28 mouse cellular contexts compared by ENCODE assay signal in the genomic region with DNA sequence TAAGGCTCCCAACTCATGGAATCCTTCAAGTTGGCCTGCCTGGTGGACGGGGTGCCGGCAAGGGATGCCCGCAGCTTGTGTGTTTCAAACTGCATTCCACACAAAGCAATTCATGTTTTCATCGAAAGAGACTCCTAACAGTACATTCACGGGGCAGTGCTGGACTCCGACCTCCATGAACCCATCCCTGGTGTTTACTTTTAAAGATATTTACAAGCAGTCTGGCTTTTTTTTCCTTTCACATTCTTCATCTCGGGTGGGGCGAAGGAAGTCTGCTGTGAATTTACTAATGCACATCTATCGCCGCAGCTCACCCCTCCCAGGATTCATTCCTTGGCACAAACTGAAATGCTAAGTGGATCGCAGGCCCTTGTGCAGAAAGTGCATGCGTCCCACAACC.
A peak's percentile ranks its signal among the peaks of the same experiment; 100 is the strongest.
DNase-seq lines count a peak whose midpoint lies in the region; ATAC-seq and TF ChIP-seq lines count a peak whose summit lies in the region.
"Had no signal": no experiment of that assay in that cellular context is flagged by ENCODE, and none has a peak within 500 bp of the region (broad histone marks: within the 10 kb centered on the region; RNA-seq: fewer than 3 reads in every experiment).

No protein-coding gene starts in this region.

- H3K27ac ChIP-seq in heart, postnatal 0 days (ENCODE audit: low read depth): peak overlapping the region; percentile 31
- H3K27ac ChIP-seq in lung, embryonic 15.5 days: peak overlapping the region; percentile 69
- no peak overlapping the region for H3K27ac ChIP-seq in intestine, postnatal 0 days (ENCODE audit: low read depth, low read length)
- no peak overlapping the region for H3K27ac ChIP-seq in hindbrain, embryonic 11.5 days (ENCODE audit: low read depth, low read length)
- H3K27ac ChIP-seq in midbrain, embryonic 16.5 days (ENCODE audit: low read length): no peak overlapping the region
- H3K27ac ChIP-seq: hindbrain, embryonic 13.5 days; limb, embryonic 10.5 days; limb, embryonic 15.5 days; neural tube, embryonic 15.5 days; stomach, embryonic 15.5 days had no signal

- no peak for DNase-seq in heart, postnatal 0 days (ENCODE audit: low spot score)
- DNase-seq in heart, postnatal 14 days: no peak
- DNase-seq in lung, adult 2 months: no peak
- DNase-seq in ZHBTc4 (ENCODE audit: low read depth, low spot score): peak; percentile 23
- DNase-seq in hindbrain, embryonic 11.5 days (ENCODE audit: low spot score): no peak
- DNase-seq: adrenal gland, postnatal 14 days; cerebellum, adult 11 months; cerebellum, adult 9-10 months; cerebellum, postnatal 36 days; gastrocnemius, postnatal 14 days; heart, postnatal 10 days; kidney, adult 18-20 months; kidney, postnatal 4 days; midbrain, embryonic 14.5 days; retina, postnatal 1 day; right cerebral cortex, postnatal 25 days; thymus, postnatal 14 days had no signal

- H3K4me3 ChIP-seq in heart, postnatal 0 days (ENCODE audit: low read depth, low read length): no peak overlapping the region
- no peak overlapping the region for H3K4me3 ChIP-seq in lung, embryonic 15.5 days
- no peak overlapping the region for H3K4me3 ChIP-seq in lung, adult 2 months (replicated peaks; ENCODE audit: extremely low read depth, low read depth, low read length)
- no peak overlapping the region for H3K4me3 ChIP-seq in intestine, postnatal 0 days (ENCODE audit: low read depth, low read length)
- H3K4me3 ChIP-seq in hindbrain, embryonic 11.5 days (ENCODE audit: low read depth, low read length): no peak overlapping the region
- no peak overlapping the region for H3K4me3 ChIP-seq in midbrain, embryonic 16.5 days (ENCODE audit: low read depth, low read length)
- H3K4me3 ChIP-seq: hindbrain, embryonic 13.5 days; limb, embryonic 10.5 days; limb, embryonic 15.5 days; megakaryocyte, embryonic 14.5 days; neural tube, embryonic 15.5 days; stomach, embryonic 15.5 days had no signal

- TF ChIP-seq CTCF in heart, postnatal 0 days (IDR thresholded peaks at IDR 0.05; ENCODE audit: low read depth): no peak
- no peak for TF ChIP-seq CTCF in lung, adult 2 months (IDR thresholded peaks at IDR 0.05; ENCODE audit: insufficient read depth, low read length)
- no peak for TF ChIP-seq CTCF in intestine, postnatal 0 days (IDR thresholded peaks at IDR 0.05; ENCODE audit: low read depth)

- intact Hi-C loops in heart, postnatal 14 days (cut with DNase I): no loop called here

- WGBS in heart, postnatal 0 days: 55% methylated on average over 12 of the region's 12 CpGs
- WGBS in lung, embryonic 15.5 days: 42% methylated on average over 12 of the region's 12 CpGs
- 39% methylated on average over 12 of the region's 12 CpGs for WGBS in lung, adult 2 months
- 23% methylated on average over 12 of the region's 12 CpGs for WGBS in intestine, postnatal 0 days
- 91% methylated on average over 12 of the region's 12 CpGs for WGBS in hindbrain, embryonic 11.5 days
- WGBS in midbrain, embryonic 16.5 days: 89% methylated on average over 12 of the region's 12 CpGs

- H3K9ac ChIP-seq in heart, postnatal 0 days (replicated peaks; ENCODE audit: low read depth, low read length): no peak overlapping the region
- H3K9ac ChIP-seq in lung, embryonic 15.5 days: no peak overlapping the region
- no peak overlapping the region for H3K9ac ChIP-seq in intestine, postnatal 0 days (ENCODE audit: low read depth, low read length)
- no peak overlapping the region for H3K9ac ChIP-seq in hindbrain, embryonic 11.5 days (ENCODE audit: low read depth, low read length)
- H3K9ac ChIP-seq in midbrain, embryonic 16.5 days (ENCODE audit: low read depth, low read length): no peak overlapping the region
- H3K9ac ChIP-seq: hindbrain, embryonic 13.5 days; limb, embryonic 15.5 days; neural tube, embryonic 15.5 days; stomach, embryonic 15.5 days had no signal

- no peaks in the 10 kb centered on the region for H3K9me3 ChIP-seq in heart, postnatal 0 days (replicated peaks; ENCODE audit: control insufficient read depth, low read length)
- H3K9me3 ChIP-seq in lung, embryonic 15.5 days: no peaks in the 10 kb centered on the region
- no peaks in the 10 kb centered on the region for H3K9me3 ChIP-seq in intestine, postnatal 0 days (ENCODE audit: control insufficient read depth)
- no peaks in the 10 kb centered on the region for H3K9me3 ChIP-seq in hindbrain, embryonic 11.5 days (ENCODE audit: control insufficient read depth, low read length)
- H3K9me3 ChIP-seq in midbrain, embryonic 16.5 days (replicated peaks; ENCODE audit: control insufficient read depth, low read length, poor library complexity, severe bottlenecking): no peaks in the 10 kb centered on the region
- H3K9me3 ChIP-seq: hindbrain, embryonic 13.5 days; limb, embryonic 10.5 days; limb, embryonic 15.5 days; megakaryocyte, embryonic 14.5 days; neural tube, embryonic 15.5 days; stomach, embryonic 15.5 days had no signal

- H3K4me1 ChIP-seq in heart, postnatal 0 days (ENCODE audit: control insufficient read depth, insufficient read depth): peaks cover 32% of the 10 kb centered on the region
- H3K4me1 ChIP-seq in lung, embryonic 15.5 days: peaks cover 56% of the 10 kb centered on the region
- peaks cover 10% of the 10 kb centered on the region for H3K4me1 ChIP-seq in lung, adult 2 months (ENCODE audit: control insufficient read depth, insufficient read depth, low read length)
- H3K4me1 ChIP-seq in intestine, postnatal 0 days (replicated peaks; ENCODE audit: control insufficient read depth, insufficient read depth, low read length): peaks cover 13% of the 10 kb centered on the region
- no peaks in the 10 kb centered on the region for H3K4me1 ChIP-seq in hindbrain, embryonic 11.5 days (replicated peaks; ENCODE audit: control insufficient read depth, insufficient read depth, low read length)
- peaks cover 8% of the 10 kb centered on the region; the same call in 1 of the 2 replicates for H3K4me1 ChIP-seq in midbrain, embryonic 16.5 days (ENCODE audit: control insufficient read depth, insufficient read depth, low read length)

- no peak for TF ChIP-seq EP300 in heart, postnatal 0 days (IDR thresholded peaks at IDR 0.05; ENCODE audit: low read depth)

- no peak overlapping the region for H3K4me2 ChIP-seq in heart, postnatal 0 days (ENCODE audit: low read depth, low read length)
- no peak overlapping the region for H3K4me2 ChIP-seq in lung, embryonic 15.5 days
- no peak overlapping the region for H3K4me2 ChIP-seq in intestine, postnatal 0 days (replicated peaks; ENCODE audit: low read depth)
- H3K4me2 ChIP-seq in hindbrain, embryonic 11.5 days (replicated peaks; ENCODE audit: low read depth, low read length): no peak overlapping the region
- no peak overlapping the region for H3K4me2 ChIP-seq in midbrain, embryonic 16.5 days (ENCODE audit: low read length)
- H3K4me2 ChIP-seq: hindbrain, embryonic 13.5 days; limb, embryonic 15.5 days; neural tube, embryonic 15.5 days; stomach, embryonic 15.5 days had no signal

- no peak for ATAC-seq in heart, postnatal 0 days (ENCODE audit: insufficient read depth, low read depth)
- no peak for ATAC-seq in lung, embryonic 15.5 days (ENCODE audit: borderline replicate concordance, extremely low read depth, low FRiP score, low TSS enrichment)
- ATAC-seq in intestine, postnatal 0 days: peak; percentile 23; the same call in 1 of the 2 replicates
- no peak for ATAC-seq in hindbrain, embryonic 11.5 days (ENCODE audit: low FRiP score)
- ATAC-seq in midbrain, embryonic 16.5 days: no peak
- ATAC-seq: forebrain, embryonic 14.5 days; Patski had no signal

- TF ChIP-seq POLR2A in lung, adult 2 months (IDR thresholded peaks at IDR 0.05; ENCODE audit: borderline replicate concordance, extremely low read depth, low read depth, low read length): no peak

- H3K27me3 ChIP-seq in heart, postnatal 0 days (ENCODE audit: control insufficient read depth, insufficient read depth, low read length): no peaks in the 10 kb centered on the region
- H3K27me3 ChIP-seq in lung, embryonic 15.5 days: no peaks in the 10 kb centered on the region
- no peaks in the 10 kb centered on the region for H3K27me3 ChIP-seq in intestine, postnatal 0 days (replicated peaks; ENCODE audit: control insufficient read depth, insufficient read depth, low read length)
- H3K27me3 ChIP-seq in hindbrain, embryonic 11.5 days (ENCODE audit: control insufficient read depth, insufficient read depth, low read length): no peaks in the 10 kb centered on the region
- no peaks in the 10 kb centered on the region for H3K27me3 ChIP-seq in midbrain, embryonic 16.5 days (ENCODE audit: control insufficient read depth, insufficient read depth, low read depth, low read length)
- H3K27me3 ChIP-seq: limb, embryonic 15.5 days; neural tube, embryonic 15.5 days; Patski; stomach, embryonic 15.5 days had no signal

- peaks cover 12% of the 10 kb centered on the region; the same call in 1 of the 2 replicates for H3K36me3 ChIP-seq in heart, postnatal 0 days (replicated peaks; ENCODE audit: control insufficient read depth, insufficient read depth, low read length)
- peaks cover 13% of the 10 kb centered on the region; the same call in 1 of the 2 replicates for H3K36me3 ChIP-seq in lung, embryonic 15.5 days
- H3K36me3 ChIP-seq in intestine, postnatal 0 days (ENCODE audit: control insufficient read depth, insufficient read depth): peaks cover 27% of the 10 kb centered on the region
- no peaks in the 10 kb centered on the region for H3K36me3 ChIP-seq in hindbrain, embryonic 11.5 days (ENCODE audit: control insufficient read depth, insufficient read depth, low read length)
- no peaks in the 10 kb centered on the region for H3K36me3 ChIP-seq in midbrain, embryonic 16.5 days (ENCODE audit: control insufficient read depth, insufficient read depth, low read length)
- H3K36me3 ChIP-seq: hindbrain, embryonic 13.5 days; neural tube, embryonic 15.5 days had no signal

Comparison
In these comparisons a context has a peak if more than half of its experiments do, and no peak if none do; other contexts are left out.
1. H3K27ac ChIP-seq: peak in heart, postnatal 0 days (single experiment) and lung, embryonic 15.5 days (single experiment); none in intestine, postnatal 0 days (single experiment), hindbrain, embryonic 11.5 days (single experiment) and midbrain, embryonic 16.5 days (single experiment).